Mouse (Mus musculus): ENCODE results near the gene Zfp217.

- no peak for TF ChIP-seq CTCF (IDR thresholded peaks at IDR 0.05; ENCODE audit: extremely low read depth, insufficient read length, insufficient replicate concordance, low read depth, low read length)
- TF ChIP-seq POLR2A (IDR thresholded peaks at IDR 0.05; ENCODE audit: low read depth, low read length) = no peak
These were observed 41.9 kb downstream of the Zfp217 start for GRCm38 (mm10) chr2:170106000-170106399.
